Mouse (Mus musculus) spleen, adult 10 weeks (tissue): Measurements from ENCODE around the gene Drap1. TPM values are rescaled to one million over a fixed set of nuclear protein-coding genes. Genes with fewer than 3 reads are reported as not detected.

ENCODE experiments used
- polyA plus RNA-seq: library from polyadenylated mRNA; stranded (reverse); fragments of 350-450 nt; fragmentation: Illumina TruSeq; extraction: RNeasy Lipid Tissue Mini Kit (QIAGEN cat#74804); gene quantifications from one replicate; pipeline ENCODE4 v1.2.3, GENCODE M21; 2015; ENCODE audit warnings: low replicate concordance; ENCODE audit not compliant: insufficient read depth

Gene Drap1
- polyA plus RNA-seq: 91.5 TPM

GRCm38 (mm10) chr19:5424782-5425741 is at the start of gene Drap1, which contains the start of gene AI837181:
Gene Drap1, minus strand, starts transcription at chr19:5424979.
Gene AI837181, plus strand, starts transcription at chr19:5425144.

GRCm38 (mm10) chr19:5473720-5474119 is 48.9 kb upstream of the Drap1 start, which contains the start of gene Efemp2:
Gene Efemp2, plus strand, starts transcription at chr19:5473954.

GRCm38 (mm10) chr19:5468374-5468773 is 43.6 kb upstream of the Drap1 start, which contains the start of gene Ctsw:
Gene Ctsw, minus strand, starts transcription at chr19:5468507.

GRCm38 (mm10) chr19:5460465-5460911 is 35.7 kb upstream of the Drap1 start, which contains the start of gene Fibp:
Gene Fibp, plus strand, starts transcription at chr19:5460615.

GRCm38 (mm10) chr19:5457746-5458442 is 33.1 kb upstream of the Drap1 start, which contains the start of gene Ccdc85b:
Gene Ccdc85b, minus strand, starts transcription at chr19:5457894.

GRCm38 (mm10) chr19:5447515-5448353 is 23.0 kb upstream of the Drap1 start, which contains the start of gene Fosl1:
Gene Fosl1, plus strand, starts transcription at chr19:5447547.

GRCm38 (mm10) chr19:5402293-5402692 is 22.5 kb downstream of the Drap1 start, which contains the start of gene Tsga10ip:
Gene Tsga10ip, minus strand, starts transcription at chr19:5402526.

GRCm38 (mm10) chr19:5388588-5389242 is 36.1 kb downstream of the Drap1 start, which contains the start of gene Sart1:
Gene Sart1, minus strand, starts transcription at chr19:5388703.

Other genes with a start within 250 kb of the Drap1 start
- gene Pacs1, start 151.9 kb downstream of the Drap1 start, polyA plus RNA-seq: 26.8 TPM
- 171 TPM for gene Sf3b2, start 129.5 kb downstream of the Drap1 start, polyA plus RNA-seq
- 0.18 TPM for gene Gal3st3, start 126.6 kb downstream of the Drap1 start, polyA plus RNA-seq
- gene Catsper1, start 89.2 kb downstream of the Drap1 start, polyA plus RNA-seq: not detected
- gene Cst6, start 75.4 kb downstream of the Drap1 start, polyA plus RNA-seq: not detected
- 39.4 TPM for gene Eif1ad, start 58.2 kb downstream of the Drap1 start, polyA plus RNA-seq
- gene Banf1, start 57.8 kb downstream of the Drap1 start, polyA plus RNA-seq: 122 TPM
- 46.2 TPM for gene Sart1, start 36.3 kb downstream of the Drap1 start, polyA plus RNA-seq
- gene Tsga10ip, start 22.5 kb downstream of the Drap1 start, polyA plus RNA-seq: not detected
- 13.6 TPM for gene AI837181, start 165 bp upstream of the Drap1 start, polyA plus RNA-seq
- gene Fosl1, start 22.6 kb upstream of the Drap1 start, polyA plus RNA-seq: not detected
- gene Ccdc85b, start 32.9 kb upstream of the Drap1 start, polyA plus RNA-seq: 1.9 TPM
- gene Fibp, start 35.6 kb upstream of the Drap1 start, polyA plus RNA-seq: 48.7 TPM
- gene Ctsw, start 43.5 kb upstream of the Drap1 start, polyA plus RNA-seq: 42.6 TPM
- gene Efemp2, start 49.0 kb upstream of the Drap1 start, polyA plus RNA-seq: 4.0 TPM
- gene Mus81, start 63.4 kb upstream of the Drap1 start, polyA plus RNA-seq: 11.7 TPM
- 1,502 TPM for gene Cfl1, start 65.5 kb upstream of the Drap1 start, polyA plus RNA-seq
- 2.5 TPM for gene 1700020D05Rik, start 78.8 kb upstream of the Drap1 start, polyA plus RNA-seq
- gene Snx32, start 85.6 kb upstream of the Drap1 start, polyA plus RNA-seq: 11.0 TPM
- gene Ovol1, start 135.7 kb upstream of the Drap1 start, polyA plus RNA-seq: not detected
- gene Ap5b1, start 143.0 kb upstream of the Drap1 start, polyA plus RNA-seq: 1.7 TPM
- 23.7 TPM for gene Rnaseh2c, start 176.9 kb upstream of the Drap1 start, polyA plus RNA-seq
- gene Kat5, start 185.3 kb upstream of the Drap1 start, polyA plus RNA-seq: 44.8 TPM
- 29.6 TPM for gene Rela, start 212.5 kb upstream of the Drap1 start, polyA plus RNA-seq
- 103 TPM for gene Sipa1, start 238.7 kb upstream of the Drap1 start, polyA plus RNA-seq